In genomic region chr2:159163985-159164384, GRCm38 (mm10) we compare ENCODE assay signal across 8 mouse cellular contexts.
A peak's percentile ranks its signal among the peaks of the same experiment; 100 is the strongest.
DNase-seq lines count a peak whose midpoint lies in the region; ATAC-seq lines count a peak whose summit lies in the region.

No protein-coding gene starts in this region.

- DNase-seq in left cerebral cortex, adult 11 months (ENCODE audit: low spot score), result peak; percentile 21
- DNase-seq in left cerebral cortex, postnatal 36 days (ENCODE audit: low spot score in 2 of 2), result no peak
- DNase-seq in WW6 (ENCODE audit: low read depth, low spot score), result peak; percentile 16
- DNase-seq in cerebellum, adult 9-10 months, result peak; percentile 31
- peak; percentile 21 to 30 for DNase-seq in left cerebral cortex, adult 8-10 months (ENCODE audit: low spot score in 2 of 2)
- peak; percentile 26 for DNase-seq in retina, adult 2 months (ENCODE audit: low read depth, low spot score)
- DNase-seq in spleen, adult 18-20 months, result no peak

- intact Hi-C loops in left cerebral cortex, postnatal 36 days (cut with DNase I), result loop anchor here (2.0 to 10.0 kb wide), 2 partner anchors 109 to 249 kb away; no protein-coding TSS in a partner anchor

- peak; percentile 75 for ATAC-seq in granulocyte monocyte progenitor cell, adult 5-6 weeks (replicated peaks; ENCODE audit: poor library complexity, severe bottlenecking)

Comparison
In these comparisons a context has a peak if more than half of its experiments do, and no peak if none do; other contexts are left out.
1. DNase-seq: peak in left cerebral cortex, adult 11 months (single experiment), WW6 (single experiment), cerebellum, adult 9-10 months (single experiment), left cerebral cortex, adult 8-10 months (2 of 2) and retina, adult 2 months (single experiment); none in left cerebral cortex, postnatal 36 days (0 of 2) and spleen, adult 18-20 months (0 of 2).